Mouse (Mus musculus): ENCODE measurements at regions not wholly inside any gene's neighbourhood (a gene's known extent, or its start where the extent isn't known, plus 50 kb on each side); places are given as distances from the start of the nearest gene placed in this dataset.

- no peak for TF ChIP-seq CTCF (IDR thresholded peaks at IDR 0.05)
- in situ Hi-C loops (cut with MboI; ENCODE audit: low pct_unique_long_range_greater_than_20kb): no loop called here
- ChIA-PET POLR2A (no interaction called here), CTCF (no interaction called here)
- H3K27me3 ChIP-seq: no peaks in the 10 kb centered on the region
- ATAC-seq: no peak
- DNase-seq (ENCODE audit: low read depth, low spot score): no peak
Measured at GRCm38 (mm10) chr13:83112323-83112722, 391.5 kb upstream of the Mef2c start.

GRCm38 (mm10) chr13:83112741-83113140, 391.1 kb upstream of the Mef2c start:
- in situ Hi-C loops (cut with MboI; ENCODE audit: low pct_unique_long_range_greater_than_20kb): no loop called here
- ChIA-PET POLR2A (no interaction called here), CTCF (no interaction called here)
- ATAC-seq (no peak), DNase-seq (ENCODE audit: low read depth, low spot score) (no peak)
- H3K27me3 ChIP-seq: no peaks in the 10 kb centered on the region
- no peak for TF ChIP-seq CTCF (IDR thresholded peaks at IDR 0.05)

- DNase-seq (ENCODE audit: low read depth, low spot score) (no peak), ATAC-seq (no peak)
- ChIA-PET CTCF (no interaction called here), POLR2A (no interaction called here)
- in situ Hi-C loops (cut with MboI; ENCODE audit: low pct_unique_long_range_greater_than_20kb): no loop called here
- no peak for TF ChIP-seq CTCF (IDR thresholded peaks at IDR 0.05)
- H3K27me3 ChIP-seq: no peaks in the 10 kb centered on the region
Measured at GRCm38 (mm10) chr13:83113808-83114207, 390.0 kb upstream of the Mef2c start.

- POLR2A ChIA-PET: no interaction called here
- CTCF ChIA-PET: no interaction called here
- TF ChIP-seq CTCF (IDR thresholded peaks at IDR 0.05): no peak
- in situ Hi-C loops (cut with MboI; ENCODE audit: low pct_unique_long_range_greater_than_20kb): no loop called here
- no peaks in the 10 kb centered on the region for H3K27me3 ChIP-seq
- ATAC-seq: no peak
- DNase-seq (ENCODE audit: low read depth, low spot score): no peak
Measured at GRCm38 (mm10) chr13:83114401-83114800, 389.4 kb upstream of the Mef2c start.

- no peak for DNase-seq (ENCODE audit: low read depth, low spot score)
- TF ChIP-seq CTCF (IDR thresholded peaks at IDR 0.05): no peak
- ChIA-PET CTCF (no interaction called here), POLR2A (no interaction called here)
- in situ Hi-C loops (cut with MboI; ENCODE audit: low pct_unique_long_range_greater_than_20kb): no loop called here
- no peak for ATAC-seq
- H3K27me3 ChIP-seq: no peaks in the 10 kb centered on the region
Measured at GRCm38 (mm10) chr13:83115691-83116090, 388.1 kb upstream of the Mef2c start.

- peaks cover 3% of the 10 kb centered on the region for H3K27me3 ChIP-seq
- in situ Hi-C loops (cut with MboI; ENCODE audit: low pct_unique_long_range_greater_than_20kb): no loop called here
- CTCF ChIA-PET: no interaction called here
- TF ChIP-seq CTCF (IDR thresholded peaks at IDR 0.05): no peak
- DNase-seq (ENCODE audit: low read depth, low spot score) (no peak), ATAC-seq (no peak)
- POLR2A ChIA-PET: no interaction called here
Measured at GRCm38 (mm10) chr13:83120343-83120742, 383.5 kb upstream of the Mef2c start.

- CTCF ChIA-PET: no interaction called here
- ATAC-seq (no peak), DNase-seq (ENCODE audit: low read depth, low spot score) (no peak)
- in situ Hi-C loops (cut with MboI; ENCODE audit: low pct_unique_long_range_greater_than_20kb): no loop called here
- H3K27me3 ChIP-seq: peaks cover 3% of the 10 kb centered on the region
- no peak for TF ChIP-seq CTCF (IDR thresholded peaks at IDR 0.05)
- POLR2A ChIA-PET: no interaction called here
Measured at GRCm38 (mm10) chr13:83123596-83123995, 380.2 kb upstream of the Mef2c start.

- CTCF ChIA-PET: no interaction called here
- no peak for ATAC-seq
- POLR2A ChIA-PET: no interaction called here
Measured at GRCm38 (mm10) chr13:83124651-83125050, 379.2 kb upstream of the Mef2c start.

GRCm38 (mm10) chr13:83126438-83126837, 377.4 kb upstream of the Mef2c start:
- DNase-seq (ENCODE audit: low read depth, low spot score) (no peak), ATAC-seq (no peak)
- ChIA-PET POLR2A (no interaction called here), CTCF (no interaction called here)
- in situ Hi-C loops (cut with MboI; ENCODE audit: low pct_unique_long_range_greater_than_20kb): no loop called here
- no peak for TF ChIP-seq CTCF (IDR thresholded peaks at IDR 0.05)
- H3K27me3 ChIP-seq: peaks cover 3% of the 10 kb centered on the region

More at GRCm38 (mm10) chr13:83124651-83125050, 379.2 kb upstream of the Mef2c start:
- H3K27me3 ChIP-seq: peaks cover 3% of the 10 kb centered on the region
- no peak for TF ChIP-seq CTCF (IDR thresholded peaks at IDR 0.05)
- no peak for DNase-seq (ENCODE audit: low read depth, low spot score)
- in situ Hi-C loops (cut with MboI; ENCODE audit: low pct_unique_long_range_greater_than_20kb): no loop called here

- ATAC-seq (no peak), DNase-seq (ENCODE audit: low read depth, low spot score) (no peak)
- TF ChIP-seq CTCF (IDR thresholded peaks at IDR 0.05): no peak
- ChIA-PET POLR2A (no interaction called here), CTCF (no interaction called here)
- in situ Hi-C loops (cut with MboI; ENCODE audit: low pct_unique_long_range_greater_than_20kb): no loop called here
- no peaks in the 10 kb centered on the region for H3K27me3 ChIP-seq
Measured at GRCm38 (mm10) chr13:83131129-83131981, 372.5 kb upstream of the Mef2c start.

- H3K27me3 ChIP-seq: no peaks in the 10 kb centered on the region
- in situ Hi-C loops (cut with MboI; ENCODE audit: low pct_unique_long_range_greater_than_20kb): no loop called here
- no peak for TF ChIP-seq CTCF (IDR thresholded peaks at IDR 0.05)
- ChIA-PET POLR2A (no interaction called here), CTCF (no interaction called here)
- DNase-seq (ENCODE audit: low read depth, low spot score) (no peak), ATAC-seq (no peak)
Measured at GRCm38 (mm10) chr13:83131982-83132354, 371.9 kb upstream of the Mef2c start.
